Mouse (Mus musculus): ENCODE measurements around the gene Suz12. TPM values are rescaled to one million over a fixed set of nuclear protein-coding genes. Genes with fewer than 3 reads are reported as not detected.
"Not testable (repeated sequence)": the region's sequence is repeated elsewhere in the genome, so short reads cannot be mapped to it uniquely, and the experiment has no call there.

Gene Suz12
- total RNA-seq, 2 experiments from 2014 or later, result 33.9 to 38.1 TPM

- no peak for DNase-seq (ENCODE audit: extremely low spot score in 1 of 2, low spot score in 1 of 2)
These were observed 2.8 kb upstream of the Suz12 start for GRCm38 (mm10) chr11:79990120-79990519.

GRCm38 (mm10) chr11:79991600-79991999, 1.3 kb upstream of the Suz12 start:
- no peak for DNase-seq (ENCODE audit: extremely low spot score in 1 of 2, low spot score in 1 of 2)

GRCm38 (mm10) chr11:79992035-79992591, 793 bp upstream of the Suz12 start:
- no peak for DNase-seq (ENCODE audit: extremely low spot score in 1 of 2, low spot score in 1 of 2)

- DNase-seq (ENCODE audit: extremely low spot score in 1 of 2, low spot score in 1 of 2), result peak in 1 of 2 experiments; percentile 5
These were observed 707 bp downstream of the Suz12 start for GRCm38 (mm10) chr11:79993356-79994270.

GRCm38 (mm10) chr11:79994271-79994988, 1.5 kb downstream of the Suz12 start:
- no peak for DNase-seq (ENCODE audit: extremely low spot score in 1 of 2, low spot score in 1 of 2)

GRCm38 (mm10) chr11:80016533-80016932, 23.6 kb downstream of the Suz12 start:
- not testable (repeated sequence) for DNase-seq (ENCODE audit: extremely low spot score in 1 of 2, low spot score in 1 of 2)

- no peak for DNase-seq (ENCODE audit: extremely low spot score in 1 of 2, low spot score in 1 of 2)
These were observed 26.9 kb downstream of the Suz12 start for GRCm38 (mm10) chr11:80019792-80020191.

- DNase-seq (ENCODE audit: extremely low spot score in 1 of 2, low spot score in 1 of 2), result no peak
These were observed 28.4 kb downstream of the Suz12 start for GRCm38 (mm10) chr11:80021306-80021705.

GRCm38 (mm10) chr11:80037495-80037894, 44.6 kb downstream of the Suz12 start:
- no peak for DNase-seq (ENCODE audit: extremely low spot score in 1 of 2, low spot score in 1 of 2)

GRCm38 (mm10) chr11:80042615-80043418, 49.9 kb downstream of the Suz12 start:
- DNase-seq (ENCODE audit: extremely low spot score in 1 of 2, low spot score in 1 of 2), result peak in 1 of 2 experiments; percentile 24

- no peak for DNase-seq (ENCODE audit: extremely low spot score in 1 of 2, low spot score in 1 of 2)
These were observed 50.5 kb downstream of the Suz12 start for GRCm38 (mm10) chr11:80043419-80043817.

GRCm38 (mm10) chr11:80046856-80047255, 54.0 kb downstream of the Suz12 start:
- no peak for DNase-seq (ENCODE audit: extremely low spot score in 1 of 2, low spot score in 1 of 2)

GRCm38 (mm10) chr11:80050088-80050487, 57.2 kb downstream of the Suz12 start:
- DNase-seq (ENCODE audit: extremely low spot score in 1 of 2, low spot score in 1 of 2), result no peak

GRCm38 (mm10) chr11:80052456-80052855, 59.5 kb downstream of the Suz12 start:
- no peak for DNase-seq (ENCODE audit: extremely low spot score in 1 of 2, low spot score in 1 of 2)

- DNase-seq (ENCODE audit: extremely low spot score in 1 of 2, low spot score in 1 of 2), result no peak
These were observed 60.3 kb downstream of the Suz12 start for GRCm38 (mm10) chr11:80053171-80053570.

GRCm38 (mm10) chr11:80054659-80055058, 61.8 kb downstream of the Suz12 start:
- no peak for DNase-seq (ENCODE audit: extremely low spot score in 1 of 2, low spot score in 1 of 2)

- DNase-seq (ENCODE audit: extremely low spot score in 1 of 2, low spot score in 1 of 2), result no peak
These were observed 63.2 kb downstream of the Suz12 start for GRCm38 (mm10) chr11:80056141-80056540.

- no peak for DNase-seq (ENCODE audit: extremely low spot score in 1 of 2, low spot score in 1 of 2)
These were observed 69.3 kb downstream of the Suz12 start for GRCm38 (mm10) chr11:80062159-80062558.

GRCm38 (mm10) chr11:80066373-80066772, 73.5 kb downstream of the Suz12 start:
- DNase-seq (ENCODE audit: extremely low spot score in 1 of 2, low spot score in 1 of 2), result not testable (repeated sequence)

- no peak for DNase-seq (ENCODE audit: extremely low spot score in 1 of 2, low spot score in 1 of 2)
These were observed 74.7 kb downstream of the Suz12 start for GRCm38 (mm10) chr11:80067558-80067957.
